Mouse (Mus musculus) splenic B cell, adult 2 months (primary cell): ENCODE results near the gene Fth1.

ENCODE experiments used
- DNase-seq: peaks from one replicate; pipeline ENCODE4 v3.0.0-alpha.2; 2011; ENCODE audit warnings: low read depth, low spot score
- H3K27me3 ChIP-seq: 2 replicates; pipeline ENCODE4 v1.6.1; 2012; ENCODE audit warnings: mild to moderate bottlenecking, low read length, moderate library complexity, mixed read lengths; ENCODE audit not compliant: control insufficient read depth, poor library complexity, insufficient read depth, severe bottlenecking
- H3K36me3 ChIP-seq: 2 replicates; pipeline ENCODE4 v1.6.1; 2012; ENCODE audit warnings: mild to moderate bottlenecking, low read length, moderate library complexity, mixed read lengths; ENCODE audit not compliant: control insufficient read depth, poor library complexity, insufficient read depth, severe bottlenecking

Gene Fth1

GRCm38 (mm10) chr19:9993036-9993656 lies 12.7 kb downstream of the Fth1 start:
- DNase-seq: peak; percentile 85
- no peaks in the 10 kb centered on the region for H3K27me3 ChIP-seq

GRCm38 (mm10) chr19:9997204-9998062 lies 17.0 kb downstream of the Fth1 start:
- Histone ChIP-seq H3K36me3 (no peaks in the 10 kb centered on the region), H3K27me3 (no peaks in the 10 kb centered on the region)
- DNase-seq: no peak

More at GRCm38 (mm10) chr19:9993036-9993656, 12.7 kb downstream of the Fth1 start:
- no peaks in the 10 kb centered on the region for H3K36me3 ChIP-seq

- no peak for DNase-seq
- Histone ChIP-seq H3K36me3 (no peaks in the 10 kb centered on the region), H3K27me3 (no peaks in the 10 kb centered on the region)
Observed at GRCm38 (mm10) chr19:9998063-9998416, 17.6 kb downstream of the Fth1 start.

GRCm38 (mm10) chr19:9998736-9999486 lies 18.5 kb downstream of the Fth1 start:
- Histone ChIP-seq H3K27me3 (no peaks in the 10 kb centered on the region), H3K36me3 (no peaks in the 10 kb centered on the region)
- no peak for DNase-seq

GRCm38 (mm10) chr19:10000330-10000729 lies 19.9 kb downstream of the Fth1 start:
- Histone ChIP-seq H3K36me3 (no peaks in the 10 kb centered on the region), H3K27me3 (no peaks in the 10 kb centered on the region)
- DNase-seq: peak; percentile 70

- DNase-seq: no peak
- no peaks in the 10 kb centered on the region for H3K36me3 ChIP-seq
- H3K27me3 ChIP-seq: no peaks in the 10 kb centered on the region
Observed at GRCm38 (mm10) chr19:10001206-10001969, 21.0 kb downstream of the Fth1 start, which contains the start of the genes Best1 and Rab3il1. Gene Best1, minus strand, starts transcription at chr19:10001633. Gene Rab3il1, plus strand, starts transcription at chr19:10001669.

- no peaks in the 10 kb centered on the region for H3K27me3 ChIP-seq
- H3K36me3 ChIP-seq: no peaks in the 10 kb centered on the region
- DNase-seq: no peak
Observed at GRCm38 (mm10) chr19:10003696-10004095, 23.3 kb downstream of the Fth1 start.

- DNase-seq: no peak
- no peaks in the 10 kb centered on the region for H3K36me3 ChIP-seq
- no peaks in the 10 kb centered on the region for H3K27me3 ChIP-seq
Observed at GRCm38 (mm10) chr19:10011408-10011807, 31.0 kb downstream of the Fth1 start.

GRCm38 (mm10) chr19:10012827-10013278 lies 32.5 kb downstream of the Fth1 start:
- H3K27me3 ChIP-seq: no peaks in the 10 kb centered on the region
- DNase-seq: no peak
- no peaks in the 10 kb centered on the region for H3K36me3 ChIP-seq

- DNase-seq: no peak
- Histone ChIP-seq H3K36me3 (no peaks in the 10 kb centered on the region), H3K27me3 (no peaks in the 10 kb centered on the region)
Observed at GRCm38 (mm10) chr19:10013348-10013747, 33.0 kb downstream of the Fth1 start.

- no peaks in the 10 kb centered on the region for H3K36me3 ChIP-seq
- H3K27me3 ChIP-seq: no peaks in the 10 kb centered on the region
- no peak for DNase-seq
Observed at GRCm38 (mm10) chr19:10013913-10014312, 33.5 kb downstream of the Fth1 start.

GRCm38 (mm10) chr19:10014824-10015223 lies 34.4 kb downstream of the Fth1 start:
- no peak for DNase-seq
- Histone ChIP-seq H3K27me3 (no peaks in the 10 kb centered on the region), H3K36me3 (no peaks in the 10 kb centered on the region)

- H3K27me3 ChIP-seq: no peaks in the 10 kb centered on the region
- DNase-seq: no peak
- no peaks in the 10 kb centered on the region for H3K36me3 ChIP-seq
Observed at GRCm38 (mm10) chr19:10015442-10015841, 35.0 kb downstream of the Fth1 start.

- Histone ChIP-seq H3K27me3 (no peaks in the 10 kb centered on the region), H3K36me3 (no peaks in the 10 kb centered on the region)
- no peak for DNase-seq
Observed at GRCm38 (mm10) chr19:10016151-10016550, 35.8 kb downstream of the Fth1 start.
